Mouse (Mus musculus) liver, embryonic 11.5 days (tissue): ENCODE results near the gene Tsku. TPM values are rescaled to one million over a fixed set of nuclear protein-coding genes. Genes with fewer than 3 reads are reported as not detected.

Experiments used
- ATAC-seq: fragments of 200-750 bp; cut with Nextera tagmentation; replicated peaks from 2 replicates; pipeline ENCODE4 v1.8.0; 2017; ENCODE audit warnings: moderate number of reproducible peaks, mild to moderate bottlenecking, moderate TSS enrichment, moderate library complexity; ENCODE audit not compliant: low FRiP score
- DNase-seq: peaks from one replicate; pipeline ENCODE4 v3.0.0-alpha.2; 2017; ENCODE audit warnings: low spot score
- H3K27ac ChIP-seq: fragments of 300-500 bp; sonication (generic); 2 replicates; pipeline ENCODE4 v1.5.1; 2014; ENCODE audit warnings: mild to moderate bottlenecking, low read depth, low read length, control low read depth
- H3K27me3 ChIP-seq: fragments of 300-500 bp; sonication (generic); replicated peaks from 2 replicates; pipeline ENCODE4 v1.6.1; 2014; ENCODE audit warnings: low read length, mixed read lengths; ENCODE audit not compliant: control insufficient read depth, insufficient read depth
- H3K36me3 ChIP-seq: fragments of 300-500 bp; sonication (generic); 2 replicates; pipeline ENCODE4 v1.6.1; 2014; ENCODE audit warnings: mild to moderate bottlenecking, low read length, moderate library complexity, mixed read lengths; ENCODE audit not compliant: control insufficient read depth, insufficient read depth
- H3K4me1 ChIP-seq: fragments of 300-500 bp; sonication (generic); replicated peaks from 2 replicates; pipeline ENCODE4 v1.6.1; 2014; ENCODE audit warnings: low read length, mixed read lengths; ENCODE audit not compliant: control insufficient read depth, insufficient read depth
- H3K4me2 ChIP-seq: fragments of 300-500 bp; sonication (generic); 2 replicates; pipeline ENCODE4 v1.6.1; 2014; ENCODE audit warnings: mild to moderate bottlenecking, control low read depth, moderate library complexity
- H3K4me3 ChIP-seq: fragments of 300-500 bp; sonication (generic); 2 replicates; pipeline ENCODE4 v1.5.1; 2014; ENCODE audit warnings: low read depth, low read length, control low read depth
- H3K9ac ChIP-seq: fragments of 300-500 bp; sonication (generic); 2 replicates; pipeline ENCODE4 v1.6.1; 2014; ENCODE audit warnings: low read depth, low read length, control low read depth
- H3K9me3 ChIP-seq: fragments of 300-500 bp; sonication (generic); 2 replicates; pipeline ENCODE4 v1.6.1; 2016; ENCODE audit warnings: low read length, inconsistent platforms, mixed read lengths; ENCODE audit not compliant: control insufficient read depth
- WGBS: fragments of 180-500 bp; shearing (Covaris S2); extraction: QIAGEN DNeasy Blood & Tissue Kit; methylation state at CpG from one replicate; pipeline ENCODE4 v1.1.7; 2014; 5-methylcytosine and 5-hydroxymethylcytosine counted together
- polyA plus RNA-seq: library from polyadenylated mRNA; unstranded; fragments of >200 nt; fragmentation: Nextera tagmentation; extraction: Ambion mirVana; gene quantifications from 2 replicates; pipeline ENCODE4 v1.2.1, GENCODE M21; 2014

Tsku gene
- polyA plus RNA-seq, 1 experiment from 2014 or later = 4.8 TPM

DNA sequence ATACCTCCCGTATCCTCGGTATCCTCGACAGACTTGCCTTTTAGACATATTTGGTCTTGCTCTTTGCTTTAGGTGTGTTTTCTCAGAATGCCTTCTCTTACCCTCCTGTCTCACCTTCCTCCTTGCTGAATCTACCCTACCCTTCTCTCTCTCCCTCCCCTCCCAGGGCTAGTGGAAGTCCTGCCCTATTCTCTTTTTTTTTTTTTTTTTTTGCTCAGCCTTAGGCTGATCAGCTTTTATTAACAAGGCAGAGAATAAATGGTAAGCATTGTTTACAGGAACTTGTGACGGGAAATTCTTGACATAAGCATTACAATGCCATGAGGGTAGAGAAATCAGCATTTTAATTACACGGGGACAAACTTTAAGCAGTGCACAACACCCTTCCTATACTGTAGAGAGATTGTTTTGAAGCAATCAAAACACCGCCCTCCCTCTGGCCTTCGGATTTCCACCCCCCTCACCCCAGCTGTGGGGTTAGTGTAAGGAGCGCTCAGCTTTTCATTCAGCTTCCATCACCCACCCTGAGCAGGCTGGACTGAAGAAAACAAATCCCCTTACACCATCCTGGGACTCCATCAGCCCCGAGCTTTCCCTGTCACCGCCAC lies 8.7 kb upstream of the Tsku start:
- H3K36me3 ChIP-seq = no peaks in the 10 kb centered on the region
- no peak overlapping the region for H3K27ac ChIP-seq
- no peak overlapping the region for H3K4me2 ChIP-seq
- WGBS = 60% methylated on average over 10 of the region's 10 CpGs
- H3K9me3 ChIP-seq = no peaks in the 10 kb centered on the region
- no peak for DNase-seq
- 0 out of 2 replicates have a peak, but pooled peaks cover 3% of the 10 kb centered on the region for H3K27me3 ChIP-seq
- no peak overlapping the region for H3K4me3 ChIP-seq
- ATAC-seq = no peak
- no peaks in the 10 kb centered on the region for H3K4me1 ChIP-seq
- no peak overlapping the region for H3K9ac ChIP-seq

GRCm38 (mm10) chr7:98361662-98362061 lies 534 bp upstream of the Tsku start:
- Histone ChIP-seq H3K4me1 (no peaks in the 10 kb centered on the region; the same call in 1 of the 2 replicates), H3K27me3 (peaks cover 39% of the 10 kb centered on the region), H3K27ac (no peak overlapping the region), H3K4me3 (peak overlapping the region; percentile 66), H3K4me2 (peak overlapping the region; percentile 85), H3K9me3 (no peaks in the 10 kb centered on the region), H3K9ac (no peak overlapping the region), H3K36me3 (no peaks in the 10 kb centered on the region)
- ATAC-seq (no peak), DNase-seq (no peak)
- WGBS = 50% methylated on average over 2 of the region's 2 CpGs

DNA sequence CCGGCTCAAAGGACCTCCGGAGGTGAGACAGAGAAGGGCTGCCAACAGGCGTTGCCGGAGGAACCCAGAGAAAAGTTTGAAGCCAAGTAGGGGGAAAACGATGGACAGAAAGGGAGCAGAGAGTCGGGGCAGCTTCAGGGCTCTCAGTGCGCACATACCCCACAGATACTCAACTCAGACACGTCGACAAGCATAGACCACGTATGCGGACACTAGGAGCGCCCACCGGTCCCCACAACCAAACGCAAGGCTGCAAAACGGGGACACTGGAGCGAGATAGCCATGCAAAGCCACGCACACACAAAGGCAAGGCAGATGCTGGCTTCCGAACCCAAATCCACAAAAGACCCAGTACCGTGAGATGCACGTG lies 522 bp downstream of the Tsku start:
- no peaks in the 10 kb centered on the region for H3K9me3 ChIP-seq
- ATAC-seq (no peak; the same call in 1 of the 2 replicates), DNase-seq (peak; percentile 66)
- peak overlapping the region; percentile 60 for H3K9ac ChIP-seq
- 1% methylated on average over 20 of the region's 20 CpGs for WGBS
- H3K4me3 ChIP-seq = peak overlapping the region; percentile 66
- peaks cover 39% of the 10 kb centered on the region for H3K27me3 ChIP-seq
- H3K4me2 ChIP-seq = peak overlapping the region; percentile 85
- peak overlapping the region; percentile 59; the same call in 1 of the 2 replicates for H3K27ac ChIP-seq
- H3K36me3 ChIP-seq = no peaks in the 10 kb centered on the region
- peaks cover under 1% of the 10 kb centered on the region for H3K4me1 ChIP-seq

GRCm38 (mm10) chr7:98359951-98360620 lies 1.0 kb downstream of the Tsku start:
- peak overlapping the region; percentile 85 for H3K4me2 ChIP-seq
- 2% methylated on average over 33 of the region's 33 CpGs for WGBS
- peaks cover 39% of the 10 kb centered on the region for H3K27me3 ChIP-seq
- peak; percentile 46 for ATAC-seq
- peak overlapping the region; percentile 59; the same call in 1 of the 2 replicates for H3K27ac ChIP-seq
- peak; percentile 52 for DNase-seq
- H3K4me3 ChIP-seq = peak overlapping the region; percentile 66
- peak overlapping the region; percentile 60 for H3K9ac ChIP-seq
- peaks cover 5% of the 10 kb centered on the region for H3K4me1 ChIP-seq
- H3K36me3 ChIP-seq = no peaks in the 10 kb centered on the region
- no peaks in the 10 kb centered on the region for H3K9me3 ChIP-seq

DNA sequence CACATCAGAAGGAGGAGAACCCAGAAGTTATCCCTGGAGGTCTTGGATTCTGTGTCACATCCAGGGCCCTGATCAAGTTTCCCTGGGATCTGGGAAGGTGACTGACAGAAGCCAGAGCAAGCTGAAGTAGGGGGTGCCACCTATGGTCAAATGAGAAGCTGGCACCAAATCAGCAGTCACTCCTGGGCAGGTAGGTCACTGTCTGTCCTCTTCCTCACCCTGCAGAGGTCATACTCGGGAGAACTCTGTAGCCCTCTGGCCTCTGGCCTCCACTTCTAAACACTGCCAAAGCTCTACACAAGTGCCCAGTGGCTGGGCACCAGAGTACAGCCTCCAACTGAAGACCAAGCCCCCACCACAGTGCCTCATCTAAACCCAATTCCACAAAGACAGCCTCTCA lies 3.1 kb downstream of the Tsku start:
- Histone ChIP-seq H3K27me3 (peaks cover 39% of the 10 kb centered on the region), H3K9ac (no peak overlapping the region), H3K4me1 (peaks cover 13% of the 10 kb centered on the region), H3K9me3 (no peaks in the 10 kb centered on the region), H3K27ac (no peak overlapping the region), H3K4me3 (no peak overlapping the region), H3K4me2 (no peak overlapping the region), H3K36me3 (no peaks in the 10 kb centered on the region)
- WGBS = 67% methylated on average over 1 of the region's 1 CpGs
- DNase-seq = no peak
- ATAC-seq = no peak

DNA sequence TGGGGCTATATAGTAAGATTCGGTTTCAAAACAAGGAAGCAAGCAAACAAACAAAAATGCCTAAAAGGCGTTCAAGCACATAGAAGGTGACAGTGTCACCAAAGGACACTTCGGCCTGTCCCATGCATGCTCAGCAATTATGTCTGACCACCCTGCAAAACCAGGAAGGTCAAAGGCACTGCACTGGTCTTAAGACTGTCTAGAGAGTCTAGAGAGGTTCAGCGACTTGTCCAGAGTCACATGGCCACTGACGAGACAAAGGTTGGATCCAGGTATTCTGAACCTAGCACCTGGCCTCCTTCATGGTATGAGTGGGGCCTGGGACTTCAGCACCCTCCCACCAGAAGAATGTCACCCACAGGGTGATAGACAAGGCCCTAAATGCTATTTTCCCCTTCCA lies 3.8 kb downstream of the Tsku start:
- Histone ChIP-seq H3K27ac (no peak overlapping the region), H3K4me3 (no peak overlapping the region), H3K9ac (no peak overlapping the region), H3K4me2 (no peak overlapping the region), H3K9me3 (no peaks in the 10 kb centered on the region), H3K27me3 (peaks cover 39% of the 10 kb centered on the region), H3K36me3 (no peaks in the 10 kb centered on the region), H3K4me1 (peaks cover 13% of the 10 kb centered on the region)
- 79% methylated on average over 5 of the region's 5 CpGs for WGBS
- no peak for DNase-seq
- ATAC-seq = no peak

- Histone ChIP-seq H3K9me3 (no peaks in the 10 kb centered on the region), H3K27ac (no peak overlapping the region), H3K36me3 (no peaks in the 10 kb centered on the region), H3K27me3 (peaks cover 23% of the 10 kb centered on the region), H3K4me3 (no peak overlapping the region), H3K9ac (no peak overlapping the region), H3K4me2 (no peak overlapping the region), H3K4me1 (peaks cover 13% of the 10 kb centered on the region)
- ATAC-seq (peak; percentile 54), DNase-seq (no peak)
- WGBS = 55% methylated on average over 4 of the region's 4 CpGs
Observed at GRCm38 (mm10) chr7:98354921-98355310, 6.2 kb downstream of the Tsku start.

DNA sequence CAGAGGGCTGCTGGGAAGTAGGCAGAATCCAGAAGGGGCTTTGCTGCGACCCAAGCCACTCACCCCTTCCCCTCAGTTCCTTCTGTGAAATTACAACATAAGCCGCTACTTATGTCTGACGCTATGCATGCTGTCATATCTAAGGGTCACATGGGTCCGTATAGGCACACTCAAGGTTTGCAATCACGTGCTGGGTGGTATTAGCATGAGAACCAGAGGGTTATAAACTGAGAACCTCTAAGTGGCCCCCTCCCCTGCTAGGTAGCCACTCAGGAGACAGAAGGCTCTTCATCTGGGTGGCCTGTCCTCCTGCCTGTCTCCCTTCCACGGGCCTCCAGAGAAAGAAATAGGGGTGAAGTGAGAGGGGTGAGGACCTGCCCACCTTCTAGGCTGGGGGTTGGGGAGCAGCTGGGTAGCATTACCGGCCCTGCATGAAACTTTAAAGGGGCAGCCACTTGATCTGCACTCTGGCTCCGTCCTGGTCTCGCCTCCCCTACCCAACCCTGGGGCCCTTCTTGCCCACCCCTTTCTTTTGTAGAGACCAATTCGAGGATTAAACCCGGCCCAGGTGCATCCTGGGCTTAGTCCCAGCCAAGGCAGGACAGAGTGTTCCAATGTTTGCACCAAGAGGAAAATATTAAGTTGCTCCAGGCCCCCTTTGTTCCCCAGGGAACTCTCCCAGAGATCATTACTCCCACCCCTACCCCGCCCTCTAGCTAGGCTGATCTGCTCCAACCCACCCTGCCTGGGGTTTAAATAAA lies 6.8 kb downstream of the Tsku start:
- DNase-seq (no peak), ATAC-seq (0 out of 2 replicates have a peak, but pooled peaks have one; percentile 11)
- H3K9ac ChIP-seq = no peak overlapping the region

More for the DNA sequence above, 6.8 kb downstream of the Tsku start:
- Histone ChIP-seq H3K4me1 (peaks cover 13% of the 10 kb centered on the region), H3K4me3 (no peak overlapping the region), H3K36me3 (no peaks in the 10 kb centered on the region), H3K9me3 (no peaks in the 10 kb centered on the region), H3K4me2 (no peak overlapping the region), H3K27ac (no peak overlapping the region), H3K27me3 (peaks cover 18% of the 10 kb centered on the region)
- 41% methylated on average over 12 of the region's 12 CpGs for WGBS
